Mouse (Mus musculus) kidney, adult 2 months (tissue): ENCODE results near the gene Phactr3.

Source experiments
- CTCF ChIP-seq: fragments of 200-500 bp; conservative IDR thresholded peaks from 2 replicates; pipeline ENCODE4 v1.5.1; 2011; ENCODE audit warnings: low read depth, mild to moderate bottlenecking, control low read depth, low read length, moderate library complexity, mixed read lengths; ENCODE audit not compliant: insufficient read depth, insufficient read length
- POLR2A ChIP-seq: fragments of 200-500 bp; IDR thresholded peaks from one replicate; pipeline ENCODE4 v1.6.1; 2011; ENCODE audit warnings: low read depth, low read length, control low read depth

DNA sequence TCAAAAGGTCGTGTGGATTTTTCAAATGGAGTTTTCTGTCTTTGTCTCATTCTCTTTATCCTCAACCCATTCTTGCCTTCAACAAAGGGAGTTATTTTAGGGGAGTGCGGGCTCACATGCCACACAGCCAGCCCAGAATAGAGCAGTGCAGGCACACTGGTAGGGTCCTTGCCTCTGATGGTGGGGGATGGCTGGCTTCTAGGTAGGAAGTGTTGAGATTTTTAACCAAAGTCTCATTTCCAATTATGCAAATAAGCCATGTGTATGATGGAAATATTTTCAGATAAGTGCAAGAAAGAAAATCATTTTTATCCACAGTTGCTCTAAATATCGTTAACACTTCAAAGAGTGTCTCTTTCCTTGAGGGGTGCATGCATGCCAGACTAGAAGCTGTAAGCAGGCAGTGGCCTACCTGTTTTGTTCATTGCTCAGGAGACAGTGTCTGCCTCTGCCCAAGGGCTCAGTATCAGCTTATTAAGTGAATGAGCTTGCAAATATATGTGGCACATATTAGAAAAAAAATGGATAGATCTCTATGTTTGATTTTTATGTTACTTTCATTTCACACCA is 101.5 kb downstream of the Phactr3 start:
- TF ChIP-seq CTCF (no peak), POLR2A (no peak)
